Mouse (Mus musculus) hindbrain, embryonic 10.5 days (tissue): ENCODE data around the gene Taf1d. TPM values are rescaled to one million over a fixed set of nuclear protein-coding genes. Genes with fewer than 3 reads are reported as not detected.
A peak's percentile ranks its signal among the peaks of the same experiment; 100 is the strongest.

ENCODE experiments used
- DNase-seq: peaks from one replicate; pipeline ENCODE4 v3.0.0-alpha.2; 2017; ENCODE audit warnings: low spot score
- H3K27ac ChIP-seq: fragments of 300-500 bp; sonication (generic); 2 replicates; pipeline ENCODE4 v1.5.1; 2016; ENCODE audit warnings: mild to moderate bottlenecking, moderate library complexity
- H3K27me3 ChIP-seq: fragments of 300-500 bp; sonication (generic); 2 replicates; pipeline ENCODE4 v1.6.1; 2016; ENCODE audit warnings: mild to moderate bottlenecking; ENCODE audit not compliant: poor library complexity, insufficient read depth, severe bottlenecking
- H3K36me3 ChIP-seq: fragments of 300-500 bp; sonication (generic); 2 replicates; pipeline ENCODE4 v1.6.1; 2016; ENCODE audit warnings: mild to moderate bottlenecking, moderate library complexity
- H3K4me1 ChIP-seq: fragments of 300-500 bp; sonication (generic); replicated peaks from 2 replicates; pipeline ENCODE4 v1.6.1; 2016; ENCODE audit warnings: mild to moderate bottlenecking
- H3K4me3 ChIP-seq: fragments of 300-500 bp; sonication (generic); 2 replicates; pipeline ENCODE4 v1.5.1; 2016; ENCODE audit warnings: mild to moderate bottlenecking, moderate library complexity
- H3K9me3 ChIP-seq: fragments of 300-500 bp; sonication (generic); 2 replicates; pipeline ENCODE4 v1.6.1; 2016; ENCODE audit warnings: mild to moderate bottlenecking, moderate library complexity
- WGBS: fragments of 180-500 bp; shearing (Covaris S2); methylation state at CpG from one replicate; pipeline ENCODE4 v1.1.7; 2016; 5-methylcytosine and 5-hydroxymethylcytosine counted together
- polyA plus RNA-seq: library from polyadenylated mRNA; unstranded; fragments of >200 nt; fragmentation: Nextera tagmentation; extraction: Ambion mirVana; gene quantifications from 2 replicates; pipeline ENCODE4 v1.2.1, GENCODE M21; 2016

Taf1d gene
- polyA plus RNA-seq, 1 experiment from 2014 or later, result 53.6 TPM

- Histone ChIP-seq H3K36me3 (no peaks in the 10 kb centered on the region), H3K27me3 (no peaks in the 10 kb centered on the region), H3K9me3 (no peaks in the 10 kb centered on the region), H3K4me1 (no peaks in the 10 kb centered on the region), H3K4me3 (no peak overlapping the region), H3K27ac (no peak overlapping the region)
- WGBS, result 65% methylated on average over 2 of the region's 2 CpGs
- DNase-seq, result peak; percentile 4
Measured at GRCm38 (mm10) chr9:15366260-15366659, 60.2 kb downstream of the Taf1d start.

Other genes with a start within 250 kb of the Taf1d start
- gene Hephl1, start 194.1 kb upstream of the Taf1d start, polyA plus RNA-seq, result not detected in 2 replicates
- gene Vstm5, start 67.2 kb upstream of the Taf1d start, polyA plus RNA-seq, result 0.86 and 1.6 TPM in 2 replicates
- gene Med17, start 26.3 kb upstream of the Taf1d start, polyA plus RNA-seq, result 37.6 and 42.4 TPM in 2 replicates
- gene 4931406C07Rik, start 234 bp downstream of the Taf1d start, polyA plus RNA-seq, result 5.5 and 5.6 TPM in 2 replicates
- gene Cep295, start 51.6 kb downstream of the Taf1d start, polyA plus RNA-seq, result 16.9 and 22.5 TPM in 2 replicates
- gene Smco4, start 187.2 kb downstream of the Taf1d start, polyA plus RNA-seq, result 2.1 and 2.6 TPM in 2 replicates